Mouse (Mus musculus) heart, adult 2 months (tissue): ENCODE data around the gene Mcoln3. TPM values are rescaled to one million over a fixed set of nuclear protein-coding genes. Genes with fewer than 3 reads are reported as not detected.

Experiments used
- DNase-seq, 2 experiments: peaks; one replicate each; pipeline ENCODE4 v3.0.0; 2021
- H3K27ac ChIP-seq: fragments of 200-600 bp; 2 replicates; pipeline ENCODE4 v1.8.1; 2022
- H3K27me3 ChIP-seq: fragments of 200-500 bp; 2 replicates; pipeline ENCODE4 v1.6.1; 2012; ENCODE audit warnings: mild to moderate bottlenecking, low read length, inconsistent platforms, mixed read lengths; ENCODE audit not compliant: control insufficient read depth, insufficient read depth
- H3K36me3 ChIP-seq: fragments of 200-500 bp; 2 replicates; pipeline ENCODE4 v1.6.1; 2012; ENCODE audit warnings: low read length, inconsistent platforms; ENCODE audit not compliant: control insufficient read depth, insufficient read depth
- H3K4me1 ChIP-seq: fragments of 200-500 bp; 2 replicates; pipeline ENCODE4 v1.6.1; 2011; ENCODE audit warnings: low read length; ENCODE audit not compliant: control insufficient read depth, insufficient read depth
- H3K4me3 ChIP-seq: fragments of 200-600 bp; 2 replicates; pipeline ENCODE4 v1.8.1; 2022
- H3K79me2 ChIP-seq: fragments of 200-500 bp; replicated peaks from 2 replicates; pipeline ENCODE4 v1.6.1; 2012; ENCODE audit warnings: mild to moderate bottlenecking, inconsistent platforms, low read length, moderate library complexity, mixed read lengths; ENCODE audit not compliant: control insufficient read depth, insufficient read depth
- H3K9ac ChIP-seq: fragments of 200-500 bp; 2 replicates; pipeline ENCODE4 v1.6.1; 2012; ENCODE audit warnings: low read depth, mild to moderate bottlenecking, control low read depth, inconsistent platforms, low read length, mixed read lengths
- CTCF ChIP-seq: fragments of 200-600 bp; IDR thresholded peaks from 2 replicates; pipeline ENCODE4 v1.8.1; 2022; ENCODE audit warnings: antibody characterized with exemption, mild to moderate bottlenecking, moderate library complexity
- EP300 ChIP-seq: fragments of 200-500 bp; IDR thresholded peaks from 2 replicates; pipeline ENCODE4 v1.6.1; 2011; ENCODE audit warnings: low read depth, low read length, control low read depth; ENCODE audit not compliant: insufficient read depth
- POLR2A ChIP-seq: fragments of 200-500 bp; IDR thresholded peaks from 2 replicates; pipeline ENCODE4 v1.6.1; 2011; ENCODE audit warnings: mild to moderate bottlenecking, low read depth, low read length, control low read depth; ENCODE audit not compliant: insufficient read depth
- WGBS: fragments of 180-500 bp; shearing (Covaris S2); methylation state at CpG from one replicate; pipeline ENCODE4 v1.1.7; 2018; 5-methylcytosine and 5-hydroxymethylcytosine counted together
- intact Hi-C: fragments of 180-260 bp; cut with DNase I; formaldehyde crosslinking; loops from one replicate; pipeline ENCODE4 v1.15.1; 2025
- polyA plus RNA-seq: library from polyadenylated mRNA; depleted of rRNA; stranded (reverse); fragments of >200 nt; gene quantifications from 2 replicates; pipeline ENCODE4 v1.2.3, GENCODE M21; 2012
- total RNA-seq, 2 experiments: library from RNA; stranded (reverse); gene quantifications; 2 replicates each; pipeline ENCODE4 v1.2.3; 2021

Gene Mcoln3
- total and polyA plus RNA-seq, 3 experiments: not detected

GRCm38 (mm10) chr3:146142523-146142922 lies 25.3 kb downstream of the Mcoln3 start:
- no peaks in the 10 kb centered on the region for H3K4me1 ChIP-seq
- no peaks in the 10 kb centered on the region for H3K36me3 ChIP-seq
- WGBS: 84% methylated on average over 7 of the region's 7 CpGs
- intact Hi-C loops: no loop called here
- no peak overlapping the region for H3K4me3 ChIP-seq
- TF ChIP-seq CTCF: no peak
- TF ChIP-seq POLR2A: no peak
- TF ChIP-seq EP300: no peak
- H3K27me3 ChIP-seq: no peaks in the 10 kb centered on the region
- H3K79me2 ChIP-seq: no peaks in the 10 kb centered on the region
- H3K27ac ChIP-seq: no peak overlapping the region
- no peak overlapping the region for H3K9ac ChIP-seq
- no peak for DNase-seq

- no peaks in the 10 kb centered on the region for H3K27me3 ChIP-seq
- no peaks in the 10 kb centered on the region for H3K79me2 ChIP-seq
- no peaks in the 10 kb centered on the region for H3K4me1 ChIP-seq
- intact Hi-C loops: no loop called here
- no peaks in the 10 kb centered on the region for H3K36me3 ChIP-seq
- no peak overlapping the region for H3K27ac ChIP-seq
- DNase-seq: no peak
- no peak overlapping the region for H3K4me3 ChIP-seq
- no peak for TF ChIP-seq EP300
- no peak for TF ChIP-seq CTCF
- TF ChIP-seq POLR2A: no peak
- 54% methylated on average over 5 of the region's 5 CpGs for WGBS
- no peak overlapping the region for H3K9ac ChIP-seq
These were observed 28.3 kb downstream of the Mcoln3 start for GRCm38 (mm10) chr3:146145501-146145900.

- Histone ChIP-seq H3K27me3 (no peaks in the 10 kb centered on the region), H3K4me1 (no peaks in the 10 kb centered on the region), H3K9ac (no peak overlapping the region), H3K27ac (no peak overlapping the region), H3K4me3 (no peak overlapping the region), H3K36me3 (no peaks in the 10 kb centered on the region), H3K79me2 (no peaks in the 10 kb centered on the region)
- TF ChIP-seq CTCF: no peak
- TF ChIP-seq POLR2A: no peak
- TF ChIP-seq EP300: no peak
- 50% methylated on average over 5 of the region's 5 CpGs for WGBS
- DNase-seq: no peak
- intact Hi-C loops: no loop called here
These were observed 28.9 kb downstream of the Mcoln3 start for GRCm38 (mm10) chr3:146146131-146146530.

- Histone ChIP-seq H3K79me2 (no peaks in the 10 kb centered on the region), H3K4me3 (peak within 1 kb of the TSS; percentile 25), H3K9ac (peak within 1 kb of the TSS; percentile 49), H3K4me1 (no peaks in the 10 kb centered on the region), H3K36me3 (no peaks in the 10 kb centered on the region), H3K27ac (no peak within 1 kb of the TSS), H3K27me3 (no peaks in the 10 kb centered on the region)
- TF ChIP-seq CTCF (no peak), POLR2A (no peak), EP300 (no peak)
- WGBS: 18% methylated on average over 32 of the region's 34 CpGs
- DNase-seq: peak in 1 of 2 experiments; percentile 30
- intact Hi-C loops: no loop called here
These were observed 32.2 kb downstream of the Mcoln3 start, which contains the start of gene Mcoln2 for GRCm38 (mm10) chr3:146149156-146150057. Mcoln2 (plus strand) TSS chr3:146149833.

- DNase-seq: peak; percentile 62 to 65
- Histone ChIP-seq H3K4me1 (no peaks in the 10 kb centered on the region), H3K79me2 (no peaks in the 10 kb centered on the region), H3K4me3 (peak overlapping the region; percentile 25), H3K9ac (peak overlapping the region; percentile 49), H3K36me3 (no peaks in the 10 kb centered on the region), H3K27ac (no peak overlapping the region), H3K27me3 (no peaks in the 10 kb centered on the region)
- under 1% methylated on average over 26 of the region's 26 CpGs for WGBS
- TF ChIP-seq CTCF: no peak
- TF ChIP-seq EP300: no peak
- intact Hi-C loops: no loop called here
These were observed 32.8 kb downstream of the Mcoln3 start for GRCm38 (mm10) chr3:146150058-146150400.

- H3K4me1 ChIP-seq: no peaks in the 10 kb centered on the region
- no peaks in the 10 kb centered on the region for H3K36me3 ChIP-seq
- H3K27ac ChIP-seq: no peak overlapping the region
- intact Hi-C loops: no loop called here
- 35% methylated on average over 11 of the region's 11 CpGs for WGBS
- H3K4me3 ChIP-seq: no peak overlapping the region
- DNase-seq: peak in 1 of 2 experiments; percentile 16
- no peaks in the 10 kb centered on the region for H3K79me2 ChIP-seq
- H3K9ac ChIP-seq: 0 out of 2 replicates have a peak overlapping the region, but pooled peaks have one; percentile 14
- no peaks in the 10 kb centered on the region for H3K27me3 ChIP-seq
- TF ChIP-seq EP300 (no peak), CTCF (no peak), POLR2A (no peak)
These were observed 33.3 kb downstream of the Mcoln3 start for GRCm38 (mm10) chr3:146150560-146150959.
